Mouse (Mus musculus): ENCODE data around the gene Bri3bp. TPM values are rescaled to one million over a fixed set of nuclear protein-coding genes. Genes with fewer than 3 reads are reported as not detected.
"Not testable (repeated sequence)": the region's sequence is repeated elsewhere in the genome, so short reads cannot be mapped to it uniquely, and the experiment has no call there.

The Bri3bp gene
- total RNA-seq, 1 experiment from 2014 or later, result 32.8 TPM

DNA sequence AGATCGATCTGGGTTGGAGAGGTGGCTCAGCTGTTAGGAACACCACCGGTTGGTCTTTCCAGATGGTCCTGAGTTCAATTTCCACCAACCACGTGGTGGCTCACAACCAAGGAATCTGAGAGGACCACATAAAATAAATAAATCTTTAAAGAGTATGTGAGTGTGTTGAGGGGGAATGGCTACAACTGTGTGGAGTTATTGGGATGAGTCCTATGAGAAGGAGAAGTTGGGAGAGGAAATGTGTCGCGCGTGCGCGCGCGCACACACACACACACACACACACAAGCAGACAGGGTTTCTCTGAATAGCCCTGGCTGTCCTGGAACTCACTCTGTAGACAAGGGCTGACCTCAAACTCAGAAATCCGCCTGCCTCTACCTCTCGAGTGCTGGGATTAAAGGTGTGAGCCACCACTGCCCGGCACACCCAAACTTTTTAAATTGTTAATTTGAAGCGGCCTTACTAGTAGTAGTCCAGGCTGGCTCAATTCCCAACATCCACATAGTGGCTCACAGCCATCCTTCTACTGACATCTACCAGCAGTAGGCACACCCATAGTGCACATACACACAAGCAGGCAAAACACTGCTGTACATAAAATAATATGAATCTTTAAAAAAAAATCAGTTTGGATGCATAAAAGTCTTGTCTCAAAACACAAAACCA is 33.3 kb upstream of the Bri3bp start:
- ATAC-seq (replicated peaks; ENCODE audit: low read depth, poor library complexity, severe bottlenecking), result no peak

DNA sequence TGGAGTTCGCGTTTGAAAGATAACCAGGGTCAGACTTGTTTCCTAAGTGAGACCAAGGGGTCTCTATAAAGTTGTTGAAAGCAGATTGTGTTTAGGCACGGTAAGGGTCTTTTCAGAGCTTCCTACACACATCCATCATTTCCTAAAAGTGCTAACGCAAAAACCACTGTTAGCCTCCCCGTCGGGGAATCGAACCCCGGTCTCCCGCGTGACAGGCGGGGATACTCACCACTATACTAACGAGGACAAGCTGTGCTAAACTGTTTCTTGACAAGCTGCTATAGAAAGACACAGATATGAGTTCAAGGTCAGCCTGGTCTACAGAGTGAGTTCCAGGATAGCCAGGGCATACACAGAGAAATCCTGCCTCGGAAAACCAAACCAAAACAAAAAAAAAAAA is 32.5 kb upstream of the Bri3bp start:
- ATAC-seq (replicated peaks; ENCODE audit: low read depth, poor library complexity, severe bottlenecking), result peak; percentile 40

DNA sequence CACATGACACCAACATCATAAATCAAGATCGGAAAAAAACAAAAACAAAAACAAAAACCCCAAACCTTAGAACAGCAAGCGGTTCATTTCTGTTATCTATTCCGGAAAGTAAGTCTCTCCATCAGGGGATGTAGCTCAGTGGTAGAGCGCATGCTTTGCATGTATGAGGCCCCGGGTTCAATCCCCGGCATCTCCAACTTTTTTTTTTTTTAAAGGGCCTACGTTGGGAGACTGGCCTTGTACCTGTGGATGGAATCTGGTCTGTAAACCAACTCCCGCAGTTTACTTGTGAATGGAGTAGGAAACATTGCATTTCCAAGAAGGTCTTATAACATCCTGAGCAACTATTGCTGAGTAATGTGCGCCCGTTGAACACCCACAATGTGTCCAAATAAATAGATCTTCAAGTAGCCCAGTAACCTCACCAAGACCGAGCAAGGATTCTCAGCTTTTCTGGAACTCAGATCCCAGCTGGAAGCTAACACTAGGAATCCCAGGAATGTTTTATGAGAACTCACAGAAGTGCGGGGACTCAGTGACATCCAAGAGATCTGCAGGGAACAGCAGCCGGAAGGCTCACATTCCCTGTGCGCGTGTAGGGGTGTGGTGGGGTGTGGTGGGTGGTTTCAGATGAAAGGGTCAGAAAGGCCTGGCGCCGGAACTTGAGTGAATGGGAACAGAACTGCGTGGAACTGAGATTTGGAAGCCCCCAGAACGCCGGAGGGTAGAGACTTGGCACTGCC is 31.8 kb upstream of the Bri3bp start:
- no peak for ATAC-seq (replicated peaks; ENCODE audit: low read depth, poor library complexity, severe bottlenecking)

DNA sequence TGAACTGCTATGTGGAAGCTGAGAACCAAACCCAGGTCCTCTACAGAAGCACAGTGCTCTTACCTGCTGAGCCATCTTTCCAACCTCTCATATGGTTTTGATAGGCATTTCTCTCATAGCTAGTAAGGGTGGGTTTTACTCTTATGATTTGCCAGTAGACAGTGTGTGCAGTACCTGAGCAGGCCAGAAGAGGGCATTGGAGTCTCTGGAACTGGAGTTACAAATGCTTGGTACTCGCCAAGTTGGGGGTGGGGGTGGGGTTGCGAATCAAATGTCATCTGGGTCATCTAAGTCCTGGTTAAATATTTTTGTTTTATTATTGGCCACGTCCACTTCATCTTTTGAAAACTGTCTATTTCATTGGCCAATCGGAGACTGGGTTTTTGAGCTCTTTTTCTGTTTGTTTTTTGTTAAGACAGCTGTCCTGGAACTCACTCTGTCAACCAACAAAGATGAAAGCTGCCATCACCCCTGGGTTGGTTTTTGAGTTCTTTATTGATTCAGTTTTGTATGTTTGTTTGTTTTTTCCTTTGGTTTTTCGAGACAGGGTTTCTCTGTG is 29.3 kb upstream of the Bri3bp start:
- peak; percentile 40; the same call in 1 of the 2 replicates for ATAC-seq (replicated peaks; ENCODE audit: low read depth, poor library complexity, severe bottlenecking)

DNA sequence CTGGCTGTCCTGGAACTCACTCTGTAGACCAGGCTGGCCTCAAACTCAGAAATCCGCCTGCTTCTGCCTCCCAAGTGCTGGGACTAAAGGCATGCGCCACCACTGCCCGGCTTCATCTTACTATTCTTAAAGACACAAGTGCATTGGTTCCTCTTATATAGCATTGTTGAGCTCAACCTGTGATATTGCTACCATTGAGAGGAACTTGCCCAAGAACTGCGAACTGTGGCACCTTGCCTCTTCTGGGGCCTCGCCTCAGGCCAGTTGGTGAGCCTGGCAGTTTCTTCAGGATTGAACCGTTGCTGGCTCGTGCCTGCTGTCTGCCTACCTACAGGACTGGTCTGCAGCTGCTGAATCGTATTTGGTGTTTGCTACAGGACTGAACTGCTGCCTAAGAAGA is 28.8 kb upstream of the Bri3bp start:
- not testable (repeated sequence) for ATAC-seq (replicated peaks; ENCODE audit: low read depth, poor library complexity, severe bottlenecking)

DNA sequence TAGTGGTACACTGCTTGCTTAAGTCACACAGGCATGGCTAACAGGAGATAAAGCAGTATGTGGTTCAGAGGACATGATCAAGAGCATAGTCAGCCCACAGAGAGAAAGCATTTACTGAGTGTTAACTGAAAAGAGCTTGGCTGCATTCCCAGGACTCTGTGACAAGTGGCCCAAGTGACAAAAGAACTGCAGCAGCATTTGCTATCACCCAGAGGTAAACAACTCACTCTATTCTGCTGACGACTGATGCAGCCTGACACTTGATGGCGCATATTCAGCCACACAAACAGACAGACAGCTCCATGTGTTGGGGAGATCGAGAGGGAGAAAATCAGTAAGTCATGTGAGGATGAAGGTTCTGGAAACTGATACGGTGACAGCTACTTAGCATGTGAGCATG is 27.6 kb upstream of the Bri3bp start:
- no peak for ATAC-seq (replicated peaks; ENCODE audit: low read depth, poor library complexity, severe bottlenecking)

DNA sequence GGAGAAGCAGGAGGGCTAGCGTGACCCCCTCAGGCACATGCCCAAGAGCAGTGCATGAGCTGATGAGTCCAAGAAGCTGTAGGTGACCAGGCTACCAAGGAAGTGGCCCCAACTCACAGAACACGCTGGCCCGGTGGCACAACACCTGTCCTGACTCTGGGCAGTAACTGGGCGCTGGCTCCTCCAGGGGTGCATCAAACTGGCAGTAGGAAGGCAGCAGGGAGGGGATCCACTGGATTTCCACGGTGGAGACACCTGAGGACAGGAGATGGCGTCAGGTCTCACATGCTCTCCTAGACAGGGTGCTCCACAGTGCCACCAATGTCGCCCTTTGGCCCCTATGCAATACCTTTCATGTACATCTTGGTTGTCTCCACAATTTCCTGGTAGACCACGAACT is 25.2 kb upstream of the Bri3bp start:
- ATAC-seq (replicated peaks; ENCODE audit: low read depth, poor library complexity, severe bottlenecking), result no peak

DNA sequence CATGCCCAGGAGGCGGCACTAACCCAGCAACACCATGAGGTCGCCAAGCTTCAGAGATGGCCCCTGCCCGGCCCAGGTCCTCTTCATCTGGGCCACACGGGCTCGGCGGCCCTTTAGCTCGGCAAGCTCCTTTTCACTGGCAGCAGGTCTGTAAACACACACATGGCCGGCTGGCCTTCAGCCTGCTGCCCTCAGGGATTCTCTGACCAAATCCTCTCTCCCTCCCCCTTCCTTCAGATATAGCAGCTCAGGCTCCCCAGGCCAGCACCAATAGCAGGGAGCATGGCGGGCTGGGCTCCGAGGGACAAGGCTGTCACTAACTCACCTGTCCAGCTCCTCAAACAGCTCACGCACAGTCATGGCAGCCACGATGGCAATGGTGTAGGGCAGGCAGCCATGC is 22.7 kb upstream of the Bri3bp start:
- 0 out of 2 replicates have a peak, but pooled peaks have one; percentile 4 for ATAC-seq (replicated peaks; ENCODE audit: low read depth, poor library complexity, severe bottlenecking)

DNA sequence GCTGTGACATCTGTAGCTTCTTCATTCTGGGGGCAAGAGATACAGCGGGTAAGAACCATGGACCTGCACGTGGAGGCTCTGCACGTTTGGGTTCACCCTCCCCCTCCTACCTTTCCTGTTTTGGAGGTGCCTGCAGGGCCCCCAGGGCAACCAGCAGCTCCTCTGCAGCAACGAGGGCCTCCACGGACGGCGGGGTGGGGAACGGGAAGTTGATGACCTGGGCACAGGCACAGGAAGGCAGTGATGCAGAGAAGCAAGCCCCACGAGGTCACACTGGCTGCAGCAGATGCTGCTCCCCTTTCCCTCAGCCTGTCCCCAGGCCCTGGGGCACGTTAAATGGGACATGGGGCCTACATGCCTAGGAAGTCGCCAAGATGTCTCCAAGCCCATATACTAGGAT is 22.2 kb upstream of the Bri3bp start:
- 0 out of 2 replicates have a peak, but pooled peaks have one; percentile 38 for ATAC-seq (replicated peaks; ENCODE audit: low read depth, poor library complexity, severe bottlenecking)

DNA sequence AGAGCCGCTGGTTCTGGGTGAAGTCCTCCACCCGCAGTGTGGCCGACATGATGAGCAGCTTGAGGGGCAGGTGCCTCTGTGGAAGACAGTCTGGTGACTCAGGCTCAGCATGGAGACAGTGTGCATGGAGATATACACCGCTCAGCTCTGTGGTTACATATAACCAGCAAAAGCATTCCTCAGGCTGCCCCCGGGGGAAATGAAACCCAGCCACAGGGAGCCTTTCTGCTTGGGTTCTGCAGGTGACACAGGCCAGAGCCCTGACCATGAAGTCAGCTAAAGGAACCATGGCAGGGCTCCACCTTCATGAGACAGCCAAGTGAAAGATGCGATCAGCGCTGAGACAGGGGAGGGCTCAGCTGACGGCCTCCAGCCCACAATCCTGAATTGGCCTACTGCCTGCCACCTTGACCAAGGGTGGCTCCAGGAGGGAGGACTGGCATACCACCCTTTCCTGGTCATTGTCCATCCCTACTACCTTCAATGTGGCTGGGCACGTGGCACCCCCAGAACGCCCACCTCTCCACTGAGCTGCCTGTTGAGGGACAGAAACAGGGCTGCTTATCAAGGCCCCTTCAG is 15.6 kb upstream of the Bri3bp start:
- peak; percentile 54; the same call in 1 of the 2 replicates for ATAC-seq (replicated peaks; ENCODE audit: low read depth, poor library complexity, severe bottlenecking)

DNA sequence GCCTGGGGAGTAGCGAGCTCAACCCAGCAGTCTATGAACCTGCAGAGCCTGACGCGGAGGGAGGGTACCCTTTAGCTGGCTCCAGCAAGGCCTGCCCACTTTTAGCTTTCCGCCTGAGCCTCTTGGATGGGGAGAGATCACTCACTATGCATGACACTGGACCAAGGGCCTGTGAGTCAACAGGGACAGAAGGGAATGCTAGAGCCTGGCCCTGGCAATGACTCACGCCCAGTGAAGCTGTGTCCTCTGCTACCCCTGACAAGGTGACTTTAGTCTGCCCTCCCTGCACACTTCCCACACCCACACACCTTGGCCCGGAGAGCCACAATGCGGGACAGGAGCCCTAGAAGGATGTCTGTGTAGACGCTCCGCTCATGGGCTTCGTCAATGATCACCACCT is 15.0 kb upstream of the Bri3bp start:
- no peak for ATAC-seq (replicated peaks; ENCODE audit: low read depth, poor library complexity, severe bottlenecking)

DNA sequence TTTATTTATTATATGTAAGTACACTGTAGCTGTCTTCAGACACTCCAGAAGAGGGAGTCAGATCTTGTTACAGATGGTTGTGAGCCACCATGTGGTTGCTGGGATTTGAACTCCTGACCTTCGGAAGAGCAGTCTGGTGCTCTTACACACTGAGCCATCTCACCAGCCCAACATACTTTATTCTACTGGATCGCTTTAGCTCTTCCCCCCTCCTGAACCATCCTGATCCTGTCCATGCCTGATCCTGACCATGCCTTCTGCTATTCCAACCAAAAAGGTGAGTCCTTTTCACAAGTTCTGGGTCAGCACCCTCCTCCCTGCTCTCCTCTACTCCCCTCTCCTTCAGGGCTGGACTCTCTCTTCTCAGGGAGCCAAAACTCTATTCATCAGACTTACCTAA is 9.0 kb upstream of the Bri3bp start:
- ATAC-seq (replicated peaks; ENCODE audit: low read depth, poor library complexity, severe bottlenecking), result not testable (repeated sequence)

DNA sequence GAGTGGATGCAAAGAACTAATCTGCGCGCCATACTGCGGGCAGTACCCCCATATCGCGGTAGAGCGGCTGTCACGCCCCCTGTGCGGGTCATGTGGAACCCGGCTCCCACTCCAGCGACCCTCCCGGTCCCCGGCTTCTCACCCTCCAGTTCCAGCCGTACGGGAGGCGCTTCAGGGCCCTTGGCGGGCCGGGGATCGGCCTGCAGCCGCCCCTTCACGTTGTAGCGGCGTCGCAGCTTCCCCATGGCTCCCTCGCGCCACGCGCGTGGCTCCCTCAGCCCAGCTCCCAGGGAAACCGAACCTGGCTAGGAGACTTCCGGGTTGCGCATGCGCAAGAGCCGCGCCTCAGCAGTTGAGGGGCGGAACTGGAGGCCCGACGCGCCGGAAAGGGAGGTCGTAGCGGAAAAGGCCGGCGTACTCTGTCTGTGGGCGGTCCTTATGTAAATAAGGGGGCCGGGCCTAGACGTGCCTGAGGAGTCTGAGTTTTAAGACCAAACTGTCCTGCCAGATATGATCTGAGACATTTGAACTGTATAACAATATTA is 7.5 kb upstream of the Bri3bp start, which contains the start of gene Dhx37:
Gene Dhx37, minus strand, starts transcription at position 329 of the 545 bp plus-strand sequence.
- ATAC-seq (replicated peaks; ENCODE audit: low read depth, poor library complexity, severe bottlenecking), result peak; percentile 99

DNA sequence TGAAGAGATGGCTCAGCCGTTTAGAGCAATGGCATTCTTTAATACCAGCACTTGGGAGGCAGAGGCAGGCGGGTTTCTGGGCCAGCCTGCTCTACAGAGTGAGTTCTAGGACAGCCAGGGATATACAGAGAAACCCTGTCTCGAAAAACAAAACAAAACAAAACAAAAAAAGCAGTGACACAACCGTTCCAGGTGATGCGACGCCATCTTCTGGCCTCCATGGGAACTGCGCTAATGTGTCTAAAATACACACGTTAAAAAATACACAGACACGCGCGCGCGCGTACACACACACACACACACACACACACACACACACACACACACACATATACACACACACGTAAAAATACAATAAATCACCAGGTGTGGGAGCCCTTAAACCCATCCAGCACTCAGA is 7.0 kb upstream of the Bri3bp start:
- ATAC-seq (replicated peaks; ENCODE audit: low read depth, poor library complexity, severe bottlenecking), result peak; percentile 8; the same call in 1 of the 2 replicates

DNA sequence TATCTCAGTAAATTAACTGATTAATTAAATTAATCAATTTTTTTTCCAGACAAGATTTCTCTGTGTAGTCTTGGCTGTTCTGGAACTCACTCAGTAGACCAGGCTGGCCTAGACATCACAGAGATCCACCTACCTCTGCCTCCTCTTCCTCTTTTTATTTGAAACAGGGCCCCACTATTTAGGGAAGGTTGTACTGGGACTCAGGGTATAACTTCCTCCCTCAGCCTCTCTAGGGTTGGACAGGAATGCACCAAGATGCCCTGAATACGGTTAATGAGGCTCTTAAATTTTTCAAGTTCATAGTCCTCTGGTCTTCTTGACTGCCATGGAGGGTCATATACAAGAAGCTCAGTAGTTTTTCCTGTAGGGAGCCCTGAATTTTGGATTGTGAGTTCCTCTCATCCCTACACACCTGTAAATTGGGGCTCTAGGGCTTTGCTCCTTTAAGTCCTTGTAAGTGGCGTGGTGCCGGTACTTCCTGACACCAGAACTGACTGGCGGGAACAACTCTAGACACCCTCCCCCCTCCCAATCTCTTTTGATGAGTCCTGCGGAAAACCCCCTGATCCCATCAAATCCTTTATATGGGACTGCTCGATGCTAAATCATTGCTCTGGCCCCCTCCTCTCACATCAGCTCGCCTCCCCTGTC is 660 bp upstream of the Bri3bp start:
- ATAC-seq (replicated peaks; ENCODE audit: low read depth, poor library complexity, severe bottlenecking), result peak; percentile 33

DNA sequence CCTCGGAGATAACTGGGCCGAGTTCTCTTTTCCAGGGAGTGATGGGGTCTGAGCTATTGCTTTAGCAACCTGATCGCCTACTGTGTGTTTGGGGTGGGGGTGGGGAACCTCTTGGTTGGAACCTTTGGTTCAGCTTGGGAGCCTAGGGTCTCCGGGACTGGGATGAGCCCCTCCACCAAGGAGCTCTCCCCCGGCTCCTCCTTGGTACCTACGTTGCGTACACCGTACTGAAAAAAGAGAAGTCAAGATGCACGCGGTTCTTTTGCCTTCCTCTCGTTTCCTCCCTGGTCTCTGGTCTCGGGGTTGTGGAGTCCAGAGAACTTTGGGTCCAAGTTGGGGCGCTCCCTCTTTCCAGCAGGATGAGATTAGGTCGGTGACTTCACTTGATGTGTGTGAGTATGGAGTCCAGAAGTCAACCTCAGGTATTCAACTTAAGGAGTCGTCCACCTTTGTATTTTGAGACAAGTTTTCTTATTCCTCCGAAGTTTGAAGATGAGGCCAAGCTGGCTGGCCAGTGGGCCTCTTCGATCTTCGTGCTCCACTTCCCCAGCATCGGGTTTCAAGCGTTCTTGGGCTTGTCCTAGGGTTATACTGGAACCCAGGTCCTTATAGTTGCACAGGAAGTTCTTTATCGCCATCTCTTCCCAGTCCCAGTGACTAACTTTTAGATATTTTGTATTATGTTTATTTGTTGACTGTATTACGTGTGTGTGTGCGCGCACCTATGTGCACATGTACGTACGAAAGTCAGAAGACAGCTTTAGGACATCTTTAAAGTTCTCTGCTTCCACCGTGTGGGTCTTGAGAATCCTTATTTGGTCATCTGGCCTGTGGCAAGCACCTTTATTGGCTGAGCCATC is 998 bp downstream of the Bri3bp start:
- peak; percentile 28; the same call in 1 of the 2 replicates for ATAC-seq (replicated peaks; ENCODE audit: low read depth, poor library complexity, severe bottlenecking)

DNA sequence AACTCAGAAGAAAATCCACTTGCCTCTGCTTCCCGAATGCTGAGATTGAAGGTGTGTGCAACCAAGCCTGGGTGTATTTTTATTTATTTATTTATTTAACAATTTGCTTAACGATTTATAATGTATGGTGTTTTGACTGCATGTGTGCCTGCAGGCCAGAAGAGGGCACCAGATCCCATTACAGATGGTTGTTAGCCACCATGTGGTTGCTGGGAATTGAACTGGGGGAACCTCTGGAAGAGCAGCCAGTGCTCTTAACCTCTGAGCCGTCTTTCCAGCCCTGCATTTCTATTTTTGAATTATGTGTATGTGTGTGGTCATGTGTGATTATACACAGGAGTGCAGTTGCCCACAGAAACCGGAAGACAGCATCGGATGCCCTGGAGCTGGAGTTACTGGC is 2.0 kb downstream of the Bri3bp start:
- no peak for ATAC-seq (replicated peaks; ENCODE audit: low read depth, poor library complexity, severe bottlenecking)

DNA sequence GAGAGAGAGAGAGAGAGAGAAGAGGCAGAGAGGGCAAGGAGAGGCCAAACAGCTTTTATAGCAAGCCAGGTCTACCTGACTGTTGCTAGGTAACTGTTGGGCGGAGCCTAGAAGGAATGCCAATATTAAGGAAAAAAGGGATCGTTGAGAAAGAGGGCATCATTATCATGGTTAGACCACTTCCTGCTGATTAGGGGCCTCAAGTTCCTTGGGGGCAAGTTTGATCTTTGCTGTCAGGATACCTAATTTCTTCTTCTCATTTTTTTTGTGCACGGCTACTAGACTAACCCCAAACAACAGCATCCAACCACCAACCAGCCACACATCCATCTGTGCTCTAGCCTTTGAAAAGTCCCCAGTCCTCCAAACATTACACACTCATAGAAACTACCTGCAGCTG is 2.5 kb downstream of the Bri3bp start:
- ATAC-seq (replicated peaks; ENCODE audit: low read depth, poor library complexity, severe bottlenecking), result 0 out of 2 replicates have a peak, but pooled peaks have one; percentile 16

DNA sequence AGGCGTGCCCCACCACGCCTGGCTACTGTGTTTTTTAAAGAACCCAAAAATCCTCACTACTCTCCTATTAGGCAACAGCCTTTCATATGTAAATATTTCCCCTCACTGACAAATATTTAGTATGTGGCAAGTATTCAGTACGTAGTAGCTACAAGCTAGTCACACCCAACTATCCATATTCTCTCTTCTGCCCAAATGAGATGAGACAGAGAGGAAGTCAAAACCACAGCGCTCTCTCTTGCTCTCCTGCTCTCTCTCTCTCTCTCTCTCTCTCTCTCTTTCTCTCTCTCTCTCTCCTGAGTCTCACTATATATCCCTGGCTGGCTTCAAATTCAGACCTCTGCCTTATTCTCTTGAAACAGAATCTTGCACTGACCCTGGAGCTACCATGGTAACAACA is 3.2 kb downstream of the Bri3bp start:
- peak; percentile 51 for ATAC-seq (replicated peaks; ENCODE audit: low read depth, poor library complexity, severe bottlenecking)

All from common myeloid progenitor, adult 5-6 weeks (primary cell).